Mouse (Mus musculus) bone marrow macrophage, adult 2 months (primary cell): ENCODE data around the gene Cyp2t4. TPM values are rescaled to one million over a fixed set of nuclear protein-coding genes. Genes with fewer than 3 reads are reported as not detected.

Source experiments
- H3K27ac ChIP-seq: 2 replicates; pipeline ENCODE4 v1.5.1; 2012; ENCODE audit warnings: low read depth, low read length; ENCODE audit not compliant: insufficient read depth
- H3K4me1 ChIP-seq: 2 replicates; pipeline ENCODE4 v1.6.1; 2012; ENCODE audit warnings: low read length; ENCODE audit not compliant: control insufficient read depth, insufficient read depth
- H3K4me3 ChIP-seq: 2 replicates; pipeline ENCODE4 v1.5.1; 2012; ENCODE audit warnings: mild to moderate bottlenecking, low read length, moderate library complexity; ENCODE audit not compliant: insufficient read depth
- CTCF ChIP-seq: IDR thresholded peaks from 2 replicates; pipeline ENCODE4 v1.5.1; 2012; ENCODE audit warnings: low read depth, mild to moderate bottlenecking, low read length, moderate library complexity
- POLR2A ChIP-seq: IDR thresholded peaks from 2 replicates; pipeline ENCODE4 v1.6.1; 2012; ENCODE audit warnings: mild to moderate bottlenecking, low read depth, low read length, borderline replicate concordance
- polyA plus RNA-seq: library from polyadenylated mRNA; stranded (reverse); fragments of >200 nt; gene quantifications from 2 replicates; pipeline ENCODE4 v1.2.4, GENCODE M21; 2012; ENCODE audit not compliant: missing spikeins, insufficient read depth, insufficient read length

Gene Cyp2t4
- polyA plus RNA-seq, 1 experiment: not detected

DNA sequence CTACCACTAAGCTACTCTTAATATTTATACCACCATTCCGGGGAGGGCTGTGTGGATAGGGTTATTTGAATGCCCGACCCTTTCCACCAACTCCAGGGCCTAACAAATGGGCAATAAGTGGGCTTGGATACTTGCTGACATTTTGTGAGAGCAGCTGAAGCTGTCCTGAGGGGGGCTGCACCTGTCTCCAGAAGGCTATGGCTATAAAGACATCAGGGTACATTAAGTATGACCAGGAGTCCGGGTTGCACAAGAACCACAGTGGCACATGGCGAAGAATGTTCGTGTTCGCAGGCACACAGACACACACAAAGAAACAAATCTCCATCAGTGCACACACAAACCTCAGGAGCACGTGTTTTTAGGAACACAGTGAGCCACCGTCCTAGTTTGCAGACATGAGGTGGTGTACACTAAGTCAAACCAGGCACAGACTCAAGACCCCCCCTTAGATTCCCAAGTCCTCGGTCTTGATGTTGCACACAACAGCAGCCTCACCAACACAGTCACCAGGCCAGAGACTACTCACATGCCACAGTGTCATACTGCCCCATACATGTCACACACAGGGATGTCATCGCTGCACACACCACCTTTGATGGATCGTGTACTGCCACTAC lies 14.1 kb downstream of the Cyp2t4 start:
- TF ChIP-seq POLR2A: no peak
- TF ChIP-seq CTCF: no peak
- Histone ChIP-seq H3K4me1 (peaks cover 18% of the 10 kb centered on the region), H3K27ac (peak overlapping the region; percentile 87), H3K4me3 (peak overlapping the region; percentile 87)

DNA sequence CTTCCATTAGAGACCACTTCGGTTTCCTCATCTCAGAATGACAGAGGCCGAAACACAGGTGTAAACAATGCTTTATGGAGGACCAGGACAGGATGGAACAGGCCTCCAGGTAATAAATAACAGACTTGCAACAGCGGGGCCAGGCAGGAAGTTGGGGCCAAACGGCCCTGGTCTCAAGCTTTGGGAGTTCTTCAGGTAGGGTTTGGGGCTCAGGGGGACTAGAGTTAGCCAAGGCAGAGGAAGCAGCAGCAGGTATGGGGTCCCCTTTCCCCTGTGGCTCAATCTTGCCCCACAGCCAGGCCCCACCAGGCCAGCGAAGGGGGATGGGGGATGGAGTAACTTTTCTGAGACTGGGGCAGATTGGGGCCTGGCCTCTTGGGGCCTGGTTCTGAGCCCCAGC lies 14.9 kb downstream of the Cyp2t4 start:
- Histone ChIP-seq H3K27ac (no peak overlapping the region), H3K4me1 (peaks cover 11% of the 10 kb centered on the region), H3K4me3 (no peak overlapping the region)
- no peak for TF ChIP-seq POLR2A
- no peak for TF ChIP-seq CTCF

DNA sequence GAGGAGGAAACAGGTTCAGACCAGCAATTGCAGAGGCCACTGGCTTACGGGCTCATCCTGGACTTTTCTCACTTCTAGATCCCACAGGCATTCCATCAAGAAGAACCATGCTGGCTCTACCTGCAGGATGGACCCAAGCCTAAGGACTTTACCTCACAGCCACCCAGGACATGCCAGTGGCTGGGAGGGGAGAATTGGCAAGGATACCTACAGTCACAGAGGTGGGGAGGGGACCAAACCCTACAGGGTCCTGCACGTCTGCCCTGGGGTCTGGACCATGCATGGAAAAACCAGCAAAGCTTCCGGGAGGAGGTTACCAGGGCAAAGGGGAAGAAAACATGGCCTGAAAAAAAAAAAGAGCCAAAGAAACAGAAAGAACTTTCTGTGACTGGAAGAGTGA lies 17.5 kb downstream of the Cyp2t4 start:
- no peak overlapping the region for H3K4me3 ChIP-seq
- peaks cover 8% of the 10 kb centered on the region for H3K4me1 ChIP-seq
- TF ChIP-seq POLR2A (no peak), CTCF (no peak)

DNA sequence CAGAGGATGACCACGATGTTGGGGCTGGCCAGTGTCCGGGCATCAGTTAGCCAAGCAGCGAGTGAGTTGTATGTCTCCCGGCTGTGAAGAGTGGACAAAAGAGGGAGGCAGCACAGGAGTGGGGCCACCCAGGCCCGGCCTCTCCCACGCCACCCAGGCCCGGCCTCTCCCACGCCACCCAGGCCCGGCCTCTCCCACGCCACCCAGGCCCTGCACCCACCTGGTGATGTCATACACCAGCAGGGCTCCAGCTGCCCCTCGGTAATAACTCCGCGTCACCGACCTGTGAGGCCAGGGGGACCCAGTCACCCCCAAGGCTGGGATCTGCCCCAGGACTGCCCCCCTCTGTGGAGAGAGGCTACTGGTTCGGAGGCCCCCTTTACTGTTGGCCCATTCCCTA lies 21.0 kb downstream of the Cyp2t4 start:
- TF ChIP-seq POLR2A: no peak
- TF ChIP-seq CTCF: no peak
- no peak overlapping the region for H3K4me3 ChIP-seq
- no peak overlapping the region for H3K27ac ChIP-seq
- peaks cover 7% of the 10 kb centered on the region for H3K4me1 ChIP-seq

More for the DNA sequence above, 17.5 kb downstream of the Cyp2t4 start:
- no peak overlapping the region for H3K27ac ChIP-seq

DNA sequence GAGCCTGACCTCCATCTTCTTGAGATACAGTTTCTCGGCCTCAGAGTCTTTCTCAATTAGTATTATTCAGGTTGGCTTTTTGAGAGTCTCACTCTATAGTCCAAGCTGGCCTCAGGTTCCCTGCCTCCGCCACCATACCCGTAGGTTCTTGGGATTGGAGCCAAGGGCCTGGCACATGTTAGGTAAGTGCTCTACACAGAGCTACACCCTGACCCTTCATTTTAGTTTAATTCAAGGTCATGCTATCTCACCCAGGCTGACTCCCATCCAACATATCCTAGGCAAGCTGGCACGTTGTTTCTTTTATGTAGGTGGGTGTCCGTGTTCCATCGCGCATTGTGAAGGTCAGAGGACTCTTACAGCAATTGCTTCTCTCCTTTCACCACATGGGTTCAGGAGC lies 21.4 kb downstream of the Cyp2t4 start:
- no peak for TF ChIP-seq CTCF
- TF ChIP-seq POLR2A: no peak
- Histone ChIP-seq H3K4me3 (no peak overlapping the region), H3K27ac (no peak overlapping the region), H3K4me1 (peaks cover 9% of the 10 kb centered on the region)

DNA sequence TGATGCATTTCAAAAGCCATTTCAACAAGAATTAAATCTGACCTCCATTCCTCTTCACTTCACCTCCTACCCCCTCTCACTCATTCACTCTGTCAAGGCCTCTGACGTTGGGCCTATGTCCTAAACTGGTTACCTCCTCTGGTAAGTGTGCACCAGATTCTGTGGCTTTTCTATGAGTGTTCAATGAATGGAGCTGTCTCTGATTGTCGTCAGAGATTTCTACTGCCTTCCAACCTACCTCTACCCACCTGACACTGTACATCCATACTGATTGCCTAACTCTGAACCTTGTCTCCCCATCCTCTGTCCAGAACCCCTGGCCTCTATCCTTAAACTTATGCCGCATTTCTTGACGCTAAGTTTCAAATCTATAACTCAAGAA lies 24.4 kb downstream of the Cyp2t4 start:
- TF ChIP-seq POLR2A: no peak
- peak overlapping the region; percentile 74 for H3K4me3 ChIP-seq
- H3K27ac ChIP-seq: peak overlapping the region; percentile 82
- peaks cover 9% of the 10 kb centered on the region for H3K4me1 ChIP-seq

DNA sequence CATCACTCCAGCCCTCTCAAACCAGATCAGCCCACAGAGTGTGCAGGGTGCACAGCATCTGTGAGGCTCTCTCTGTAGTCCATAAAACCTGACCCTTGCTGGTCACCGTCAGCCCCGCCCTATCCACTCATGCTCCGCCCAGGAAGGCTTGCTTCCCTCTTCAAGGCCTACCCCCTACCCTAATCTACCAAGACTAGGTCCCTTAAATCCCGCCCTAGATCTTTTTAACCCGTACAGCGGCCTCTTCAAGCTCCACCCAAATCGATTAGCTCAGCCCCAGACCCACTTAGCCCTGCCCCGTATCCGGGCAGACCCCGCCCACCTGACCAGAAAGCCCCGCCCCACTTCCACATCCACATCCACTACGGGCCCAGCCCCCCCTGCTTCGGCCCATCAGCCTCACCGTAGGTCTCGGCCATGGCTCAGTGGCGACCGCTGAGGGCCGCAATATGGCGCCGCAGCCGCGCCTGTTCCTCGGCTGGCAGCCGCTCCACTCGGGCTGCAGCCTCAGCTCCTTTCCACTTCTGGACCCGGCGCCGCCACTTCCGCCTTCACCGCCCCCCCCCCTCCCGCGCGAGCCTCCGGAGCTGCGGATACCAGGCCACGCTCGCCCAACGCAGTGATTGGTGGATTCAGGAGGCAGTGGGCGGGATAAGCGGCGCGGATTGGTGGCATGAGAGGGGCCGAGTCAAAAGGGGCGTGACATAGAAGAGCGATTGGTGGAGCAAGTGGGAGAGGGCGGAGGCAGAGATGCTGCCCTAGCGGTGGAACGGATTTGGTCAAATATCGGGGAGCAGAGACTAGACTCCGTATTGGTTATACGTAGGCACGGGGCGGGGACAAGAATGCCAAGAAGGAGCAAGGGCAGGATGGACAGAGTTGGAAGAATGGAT lies 25.1 kb downstream of the Cyp2t4 start, which contains the start of gene Rab4b:
Gene Rab4b, minus strand, starts transcription at position 573 of the 893 bp plus-strand sequence.
- Histone ChIP-seq H3K27ac (peak within 1 kb of the TSS; percentile 82), H3K4me1 (peaks cover 9% of the 10 kb centered on the region)
- TF ChIP-seq CTCF: no peak
- no peak for TF ChIP-seq POLR2A

DNA sequence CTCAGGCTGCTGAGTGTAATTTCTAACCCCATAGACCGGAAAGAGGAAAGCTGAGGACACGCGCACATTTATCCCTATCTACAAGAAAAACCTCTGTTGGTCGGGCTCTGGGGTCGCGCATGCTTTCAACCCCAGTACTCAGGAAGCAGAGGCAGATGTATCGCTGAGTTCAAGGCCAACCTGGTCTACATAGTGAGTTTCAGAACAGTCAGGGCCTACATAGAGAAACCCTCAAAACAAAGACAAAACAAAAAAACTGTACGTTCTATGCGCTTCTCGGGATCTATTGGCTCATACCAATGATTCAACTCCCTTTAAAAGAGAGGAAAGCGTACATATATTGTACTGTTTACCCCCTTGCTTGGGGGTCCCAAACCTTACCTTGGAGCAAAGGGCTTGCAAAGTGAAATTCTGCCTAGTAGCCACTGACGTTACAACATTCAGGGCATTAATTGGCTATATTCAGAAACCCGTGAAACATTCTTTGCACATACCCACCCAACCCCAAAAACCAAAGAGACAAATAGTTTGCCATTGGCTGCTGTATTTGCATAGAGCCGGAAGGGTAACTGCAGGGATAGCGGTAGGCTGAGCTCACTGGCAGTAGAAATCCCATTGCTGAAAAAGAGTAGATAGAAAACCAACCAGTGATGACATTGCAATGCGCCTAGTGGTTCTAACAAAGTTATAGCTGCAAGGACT lies 25.9 kb downstream of the Cyp2t4 start:
- TF ChIP-seq CTCF (no peak), POLR2A (no peak)
- Histone ChIP-seq H3K27ac (peak overlapping the region; percentile 42), H3K4me1 (peaks cover 9% of the 10 kb centered on the region), H3K4me3 (peak overlapping the region; percentile 53)

More for the DNA sequence above, 25.1 kb downstream of the Cyp2t4 start, which contains the start of gene Rab4b:
- peak within 1 kb of the TSS; percentile 74 for H3K4me3 ChIP-seq

DNA sequence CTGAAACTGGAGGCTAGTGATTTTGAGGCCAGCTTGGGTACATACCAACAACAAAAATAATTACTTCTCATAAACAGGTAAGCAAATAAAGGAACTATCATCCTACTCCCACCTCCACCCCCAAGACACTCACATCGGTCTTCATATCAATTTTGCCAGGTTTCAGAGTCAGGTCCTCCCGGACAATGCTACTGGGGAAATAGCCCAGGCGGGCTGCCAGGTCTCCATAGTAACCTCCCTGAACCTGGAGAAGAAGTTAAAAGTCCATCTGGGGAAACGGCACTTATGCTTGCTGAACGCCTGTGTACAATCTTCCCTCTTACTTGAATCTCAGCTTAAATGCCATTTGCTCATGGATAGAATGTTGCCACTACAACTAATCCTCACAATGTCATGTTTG lies 26.5 kb downstream of the Cyp2t4 start:
- TF ChIP-seq POLR2A: no peak
- no peak for TF ChIP-seq CTCF
- H3K27ac ChIP-seq: no peak overlapping the region
- H3K4me3 ChIP-seq: no peak overlapping the region
- H3K4me1 ChIP-seq: peaks cover 9% of the 10 kb centered on the region
